Mouse (Mus musculus): ENCODE data around the gene Evpl. TPM values are rescaled to one million over a fixed set of nuclear protein-coding genes. Genes with fewer than 3 reads are reported as not detected.

Evpl gene
- polyA plus RNA-seq, 1 experiment from 2014 or later = 0.10 TPM

Other genes with a start within 250 kb of the Evpl start
- gene Galk1, start 225.4 kb downstream of the Evpl start, polyA plus RNA-seq (2015; fragmentation: Nextera tagmentation; extraction: Ambion mirVana) = 164 and 165 TPM in 2 replicates
- gene H3f3b, start 210.1 kb downstream of the Evpl start, polyA plus RNA-seq (2015; fragmentation: Nextera tagmentation; extraction: Ambion mirVana) = 785 and 880 TPM in 2 replicates
- 9.8 and 10.7 TPM in 2 replicates for gene Unk, start 207.8 kb downstream of the Evpl start, polyA plus RNA-seq (2015; fragmentation: Nextera tagmentation; extraction: Ambion mirVana)
- gene Unc13d, start 160.1 kb downstream of the Evpl start, polyA plus RNA-seq (2015; fragmentation: Nextera tagmentation; extraction: Ambion mirVana) = 31.6 and 32.7 TPM in 2 replicates
- 58.9 and 81.2 TPM in 2 replicates for gene Wbp2, start 151.1 kb downstream of the Evpl start, polyA plus RNA-seq (2015; fragmentation: Nextera tagmentation; extraction: Ambion mirVana)
- 3.7 and 4.0 TPM in 2 replicates for gene Trim47, start 110.9 kb downstream of the Evpl start, polyA plus RNA-seq (2015; fragmentation: Nextera tagmentation; extraction: Ambion mirVana)
- gene Trim65, start 106.9 kb downstream of the Evpl start, polyA plus RNA-seq (2015; fragmentation: Nextera tagmentation; extraction: Ambion mirVana) = 1.1 and 1.4 TPM in 2 replicates
- gene Mrpl38, start 99.2 kb downstream of the Evpl start, polyA plus RNA-seq (2015; fragmentation: Nextera tagmentation; extraction: Ambion mirVana) = 66.6 and 70.9 TPM in 2 replicates
- gene Fbf1, start 69.9 kb downstream of the Evpl start, polyA plus RNA-seq (2015; fragmentation: Nextera tagmentation; extraction: Ambion mirVana) = 7.0 and 9.0 TPM in 2 replicates
- gene Ten1, start 39.2 kb downstream of the Evpl start, polyA plus RNA-seq (2015; fragmentation: Nextera tagmentation; extraction: Ambion mirVana) = 35.2 and 38.4 TPM in 2 replicates
- 14.5 and 18.1 TPM in 2 replicates for gene Acox1, start 39.0 kb downstream of the Evpl start, polyA plus RNA-seq (2015; fragmentation: Nextera tagmentation; extraction: Ambion mirVana)
- 47.6 and 51.6 TPM in 2 replicates for gene Srp68, start 36.1 kb upstream of the Evpl start, polyA plus RNA-seq (2015; fragmentation: Nextera tagmentation; extraction: Ambion mirVana)
- gene Galr2, start 42.9 kb upstream of the Evpl start, polyA plus RNA-seq (2015; fragmentation: Nextera tagmentation; extraction: Ambion mirVana) = 0.07 TPM in 1 of 2 replicates, not detected in the other
- gene Exoc7, start 69.2 kb upstream of the Evpl start, polyA plus RNA-seq (2015; fragmentation: Nextera tagmentation; extraction: Ambion mirVana) = 21.3 and 25.1 TPM in 2 replicates
- 1.1 and 1.2 TPM in 2 replicates for gene Foxj1, start 97.3 kb upstream of the Evpl start, polyA plus RNA-seq (2015; fragmentation: Nextera tagmentation; extraction: Ambion mirVana)
- gene Rnf157, start 175.0 kb upstream of the Evpl start, polyA plus RNA-seq (2015; fragmentation: Nextera tagmentation; extraction: Ambion mirVana) = 1.1 and 1.4 TPM in 2 replicates
- 28.2 and 33.0 TPM in 2 replicates for gene Ubald2, start 196.0 kb upstream of the Evpl start, polyA plus RNA-seq (2015; fragmentation: Nextera tagmentation; extraction: Ambion mirVana)
- not detected in 2 replicates for gene Qrich2, start 228.2 kb upstream of the Evpl start, polyA plus RNA-seq (2015; fragmentation: Nextera tagmentation; extraction: Ambion mirVana)